16 mouse cellular contexts compared by ENCODE assay signal in genomic region chr13:38155523-38155922, GRCm38 (mm10). TPM values are rescaled to one million over a fixed set of nuclear protein-coding genes. Genes with fewer than 3 reads are reported as not detected.
DNase-seq lines count a peak whose midpoint lies in the region; ATAC-seq and TF ChIP-seq lines count a peak whose summit lies in the region.
"Had no signal": no experiment of that assay in that cellular context is flagged by ENCODE, and none has a peak within 500 bp of the region (broad histone marks: within the 10 kb centered on the region; RNA-seq: fewer than 3 reads in every experiment).

No protein-coding gene starts in this region.

- H3K9ac ChIP-seq in heart, embryonic 15.5 days, result no peak overlapping the region
- H3K9ac ChIP-seq in lung, postnatal 0 days (replicated peaks; ENCODE audit: low read depth), result no peak overlapping the region
- H3K9ac ChIP-seq in stomach, embryonic 16.5 days (ENCODE audit: low read length), result no peak overlapping the region
- H3K9ac ChIP-seq: midbrain, embryonic 13.5 days; neural tube, embryonic 13.5 days had no signal

- H3K9me3 ChIP-seq in heart, embryonic 15.5 days (replicated peaks), result no peaks in the 10 kb centered on the region
- H3K9me3 ChIP-seq in lung, postnatal 0 days (ENCODE audit: low read length), result no peaks in the 10 kb centered on the region
- H3K9me3 ChIP-seq in embryonic facial prominence, embryonic 10.5 days, result no peaks in the 10 kb centered on the region
- no peaks in the 10 kb centered on the region for H3K9me3 ChIP-seq in stomach, embryonic 16.5 days (replicated peaks; ENCODE audit: control insufficient read depth, low read length)
- H3K9me3 ChIP-seq: midbrain, embryonic 13.5 days; neural tube, embryonic 13.5 days had no signal

- H3K4me1 ChIP-seq in heart, embryonic 15.5 days (replicated peaks), result peaks cover 37% of the 10 kb centered on the region
- H3K4me1 ChIP-seq in lung, postnatal 0 days (ENCODE audit: insufficient read depth, low read depth, low read length), result no peaks in the 10 kb centered on the region
- peaks cover 38% of the 10 kb centered on the region for H3K4me1 ChIP-seq in embryonic facial prominence, embryonic 10.5 days
- H3K4me1 ChIP-seq in stomach, embryonic 16.5 days (ENCODE audit: control insufficient read depth, insufficient read depth, low read length), result 0 out of 2 replicates have a peak, but pooled peaks cover 6% of the 10 kb centered on the region

- peak overlapping the region; percentile 71 for H3K4me2 ChIP-seq in heart, embryonic 15.5 days
- H3K4me2 ChIP-seq in lung, postnatal 0 days (replicated peaks; ENCODE audit: low read depth, low read length), result no peak overlapping the region
- 0 out of 2 replicates have a peak overlapping the region, but pooled peaks have one; percentile 8 for H3K4me2 ChIP-seq in stomach, embryonic 16.5 days (ENCODE audit: low read depth, low read length)
- H3K4me2 ChIP-seq: midbrain, embryonic 13.5 days; neural tube, embryonic 13.5 days had no signal

- intact Hi-C loops in heart, postnatal 14 days (cut with DNase I), result no loop called here

- H3K27ac ChIP-seq in heart, embryonic 15.5 days, result peak overlapping the region; percentile 1; the same call in 1 of the 2 replicates
- no peak overlapping the region for H3K27ac ChIP-seq in lung, postnatal 0 days (ENCODE audit: low read length)
- H3K27ac ChIP-seq in embryonic facial prominence, embryonic 10.5 days (replicated peaks), result no peak overlapping the region
- H3K27ac ChIP-seq in stomach, embryonic 16.5 days (ENCODE audit: low read length), result 0 out of 2 replicates have a peak overlapping the region, but pooled peaks have one; percentile 0
- H3K27ac ChIP-seq: midbrain, embryonic 13.5 days; neural tube, embryonic 13.5 days had no signal

- TF ChIP-seq CTCF in lung, postnatal 0 days (IDR thresholded peaks at IDR 0.05), result no peak

- no peak for DNase-seq in heart, postnatal 14 days
- DNase-seq in lung, postnatal 0 days (ENCODE audit: low spot score), result peak; percentile 20
- DNase-seq in lung, postnatal 4 days, result no peak
- peak; percentile 57 for DNase-seq in embryonic facial prominence, embryonic 10.5 days (ENCODE audit: low spot score)
- DNase-seq in layer of hippocampus, adult 18-20 months (ENCODE audit: low spot score in 2 of 2), result no peak
- DNase-seq in layer of hippocampus, postnatal 14 days (ENCODE audit: low spot score in 2 of 2), result no peak
- DNase-seq: cerebellum, adult 9-11 months; liver; right cerebral cortex, adult 18-20 months; thymus, postnatal 36 days had no signal

- no peak for TF ChIP-seq EP300 in lung, postnatal 0 days (IDR thresholded peaks at IDR 0.05)

- no peak for ATAC-seq in heart, embryonic 15.5 days (replicated peaks; ENCODE audit: insufficient number of reproducible peaks, insufficient read depth, low FRiP score, low read depth)
- no peak for ATAC-seq in lung, postnatal 0 days
- no peak for ATAC-seq in stomach, embryonic 16.5 days (ENCODE audit: insufficient read depth, low FRiP score)
- ATAC-seq: midbrain, embryonic 13.5 days had no signal

- WGBS in heart, embryonic 15.5 days, result 13% methylated on average over 2 of the region's 2 CpGs
- 13% methylated on average over 2 of the region's 2 CpGs for WGBS in lung, postnatal 0 days
- WGBS in embryonic facial prominence, embryonic 10.5 days, result 1% methylated on average over 2 of the region's 2 CpGs
- WGBS in stomach, embryonic 16.5 days, result 14% methylated on average over 2 of the region's 2 CpGs

- no peaks in the 10 kb centered on the region for H3K27me3 ChIP-seq in heart, embryonic 15.5 days
- H3K27me3 ChIP-seq in lung, postnatal 0 days (replicated peaks; ENCODE audit: insufficient read depth, low read length), result peaks cover 6% of the 10 kb centered on the region; the same call in 1 of the 2 replicates
- H3K27me3 ChIP-seq in embryonic facial prominence, embryonic 10.5 days (replicated peaks; ENCODE audit: low read depth, poor library complexity, severe bottlenecking), result peaks cover 75% of the 10 kb centered on the region
- H3K27me3 ChIP-seq in stomach, embryonic 16.5 days (ENCODE audit: control insufficient read depth, insufficient read depth, low read length), result 0 out of 2 replicates have a peak, but pooled peaks cover 2% of the 10 kb centered on the region

- H3K4me3 ChIP-seq in heart, embryonic 15.5 days, result no peak overlapping the region
- H3K4me3 ChIP-seq in lung, postnatal 0 days (ENCODE audit: low read depth, low read length), result no peak overlapping the region
- no peak overlapping the region for H3K4me3 ChIP-seq in embryonic facial prominence, embryonic 10.5 days
- H3K4me3 ChIP-seq in stomach, embryonic 16.5 days (replicated peaks; ENCODE audit: low read length), result no peak overlapping the region
- H3K4me3 ChIP-seq: erythroblast, embryonic 14.5 days; midbrain, embryonic 13.5 days; neural tube, embryonic 13.5 days had no signal

- no peaks in the 10 kb centered on the region for H3K36me3 ChIP-seq in heart, embryonic 15.5 days
- H3K36me3 ChIP-seq in lung, postnatal 0 days (ENCODE audit: insufficient read depth, low read length), result no peaks in the 10 kb centered on the region
- no peaks in the 10 kb centered on the region for H3K36me3 ChIP-seq in embryonic facial prominence, embryonic 10.5 days (replicated peaks)
- no peaks in the 10 kb centered on the region for H3K36me3 ChIP-seq in stomach, embryonic 16.5 days (ENCODE audit: control insufficient read depth, insufficient read depth, low read length)
- H3K36me3 ChIP-seq: midbrain, embryonic 13.5 days; neural tube, embryonic 13.5 days had no signal

RNA-seq across cellular contexts. Expression of gene Dsp, which starts 4.4 kb away (rescaled TPM):
- 35.1 and 35.2 TPM in 2 replicates for polyA plus RNA-seq in heart, embryonic 15.5 days (2015; fragmentation: Nextera tagmentation; extraction: Ambion mirVana)
- 100 to 1,000 TPM; 356 to 362 TPM for total RNA-seq in heart, postnatal 14 days (2021)
- polyA plus RNA-seq in lung, postnatal 0 days (2015; fragmentation: Nextera tagmentation; extraction: Ambion mirVana), result 5.5 and 7.0 TPM in 2 replicates
- 3.6 and 3.8 TPM in 2 replicates for polyA plus RNA-seq in embryonic facial prominence, embryonic 10.5 days (2016; fragmentation: Nextera tagmentation; extraction: Ambion mirVana)
- 36.4 and 45.1 TPM in 2 replicates for polyA plus RNA-seq in stomach, embryonic 16.5 days (2015; fragmentation: Nextera tagmentation; extraction: Ambion mirVana)
- 10 to 100 TPM; 10.3 to 10.7 TPM for total RNA-seq in layer of hippocampus, adult 18-20 months (2021)
- total RNA-seq in layer of hippocampus, postnatal 14 days (2021), result 1 to 10 TPM; 7.8 to 8.0 TPM
- polyA plus RNA-seq: C2C12; erythroblast, embryonic 14.5 days had no signal

RNA-seq across cellular contexts. Expression of gene Snrnp48, which starts 49.2 kb away (rescaled TPM):
- 18.8 and 24.6 TPM in 2 replicates for polyA plus RNA-seq in heart, embryonic 15.5 days (2015; fragmentation: Nextera tagmentation; extraction: Ambion mirVana)
- total RNA-seq in heart, postnatal 14 days (2021), result 10 to 100 TPM; 10.7 to 11.0 TPM
- 24.0 and 24.8 TPM in 2 replicates for polyA plus RNA-seq in lung, postnatal 0 days (2015; fragmentation: Nextera tagmentation; extraction: Ambion mirVana)
- 35.2 and 36.2 TPM in 2 replicates for polyA plus RNA-seq in embryonic facial prominence, embryonic 10.5 days (2016; fragmentation: Nextera tagmentation; extraction: Ambion mirVana)
- polyA plus RNA-seq in stomach, embryonic 16.5 days (2015; fragmentation: Nextera tagmentation; extraction: Ambion mirVana), result 31.7 and 34.2 TPM in 2 replicates
- 10 to 100 TPM; 21.5 to 21.7 TPM for total RNA-seq in layer of hippocampus, adult 18-20 months (2021)
- 10 to 100 TPM; 25.2 to 26.2 TPM for total RNA-seq in layer of hippocampus, postnatal 14 days (2021)

Comparison
In these comparisons a context has a peak if more than half of its experiments do, and no peak if none do; other contexts are left out.
1. DNase-seq: peak in lung, postnatal 0 days (single experiment) and embryonic facial prominence, embryonic 10.5 days (single experiment); none in heart, postnatal 14 days (0 of 2), lung, postnatal 4 days (0 of 2), layer of hippocampus, adult 18-20 months (0 of 2) and layer of hippocampus, postnatal 14 days (0 of 2).
2. H3K27ac ChIP-seq: peak in heart, embryonic 15.5 days (single experiment) and stomach, embryonic 16.5 days (single experiment); none in lung, postnatal 0 days (single experiment) and embryonic facial prominence, embryonic 10.5 days (single experiment).